Comparison of ENCODE assay signal across 10 mouse cellular contexts in genomic region chr10:111582321-111583123, GRCm38 (mm10).
DNase-seq lines count a peak whose midpoint lies in the region; ATAC-seq and TF ChIP-seq lines count a peak whose summit lies in the region.
"Had no signal": no experiment of that assay in that cellular context is flagged by ENCODE, and none has a peak within 500 bp of the region (broad histone marks: within the 10 kb centered on the region; RNA-seq: fewer than 3 reads in every experiment).

No protein-coding gene starts in this region.

- TF ChIP-seq CTCF in gastrocnemius, adult 2 months (IDR thresholded peaks at IDR 0.05), result no peak

- no peak for ATAC-seq in lung, embryonic 16.5 days (ENCODE audit: low read depth)

- DNase-seq in gastrocnemius, adult 2 months, result peak; percentile 76
- no peak for DNase-seq in gastrocnemius, postnatal 4 days (ENCODE audit: low spot score in 2 of 2)
- peak; percentile 78 for DNase-seq in adrenal gland, postnatal 25 days
- peak; percentile 53 for DNase-seq in heart, postnatal 14 days
- DNase-seq in layer of hippocampus, postnatal 10 days (ENCODE audit: low spot score in 2 of 2), result no peak
- DNase-seq in spleen, postnatal 4 days (ENCODE audit: low spot score in 2 of 2), result no peak
- no peak for DNase-seq in cerebellum, adult 11-12 months
- DNase-seq: layer of hippocampus, postnatal 36 days had no signal

- peaks cover 24% of the 10 kb centered on the region for H3K4me1 ChIP-seq in lung, embryonic 16.5 days (replicated peaks; ENCODE audit: control insufficient read depth, insufficient read depth, low read length)
- H3K4me1 ChIP-seq: midbrain, embryonic 12.5 days had no signal

- H3K36me3 ChIP-seq in lung, embryonic 16.5 days (ENCODE audit: control insufficient read depth, insufficient read depth, low read length), result no peaks in the 10 kb centered on the region
- H3K36me3 ChIP-seq: midbrain, embryonic 12.5 days had no signal

- no peak overlapping the region for H3K27ac ChIP-seq in gastrocnemius, adult 2 months
- H3K27ac ChIP-seq in lung, embryonic 16.5 days (ENCODE audit: low read length), result no peak overlapping the region
- H3K27ac ChIP-seq: midbrain, embryonic 12.5 days had no signal

- H3K9ac ChIP-seq in lung, embryonic 16.5 days (ENCODE audit: low read length), result no peak overlapping the region
- H3K9ac ChIP-seq: midbrain, embryonic 12.5 days had no signal

- 61% methylated on average over 14 of the region's 14 CpGs for WGBS in lung, embryonic 16.5 days

- H3K9me3 ChIP-seq in lung, embryonic 16.5 days (ENCODE audit: control insufficient read depth, low read length), result no peaks in the 10 kb centered on the region
- H3K9me3 ChIP-seq: midbrain, embryonic 12.5 days had no signal

- H3K4me2 ChIP-seq in lung, embryonic 16.5 days (ENCODE audit: low read depth, low read length), result peak overlapping the region; percentile 34; the same call in 1 of the 2 replicates
- H3K4me2 ChIP-seq: midbrain, embryonic 12.5 days had no signal

- intact Hi-C loops in gastrocnemius, adult 2 months (cut with DNase I), result no loop called here
- intact Hi-C loops in heart, postnatal 14 days (cut with DNase I), result no loop called here

- peak overlapping the region; percentile 17; the same call in 1 of the 2 replicates for H3K4me3 ChIP-seq in gastrocnemius, adult 2 months
- no peak overlapping the region for H3K4me3 ChIP-seq in lung, embryonic 16.5 days (ENCODE audit: low read length)
- H3K4me3 ChIP-seq: midbrain, embryonic 12.5 days had no signal

- H3K27me3 ChIP-seq in lung, embryonic 16.5 days (ENCODE audit: control insufficient read depth, insufficient read depth, low read depth, low read length), result no peaks in the 10 kb centered on the region
- H3K27me3 ChIP-seq: midbrain, embryonic 12.5 days had no signal

Comparison
In these comparisons a context has a peak if more than half of its experiments do, and no peak if none do; other contexts are left out.
1. DNase-seq: peak in gastrocnemius, adult 2 months (single experiment), adrenal gland, postnatal 25 days (single experiment) and heart, postnatal 14 days (2 of 2); none in gastrocnemius, postnatal 4 days (0 of 2), layer of hippocampus, postnatal 10 days (0 of 2), spleen, postnatal 4 days (0 of 2) and cerebellum, adult 11-12 months (single experiment).